12 mouse cellular contexts compared by ENCODE assay signal in the genomic region with DNA sequence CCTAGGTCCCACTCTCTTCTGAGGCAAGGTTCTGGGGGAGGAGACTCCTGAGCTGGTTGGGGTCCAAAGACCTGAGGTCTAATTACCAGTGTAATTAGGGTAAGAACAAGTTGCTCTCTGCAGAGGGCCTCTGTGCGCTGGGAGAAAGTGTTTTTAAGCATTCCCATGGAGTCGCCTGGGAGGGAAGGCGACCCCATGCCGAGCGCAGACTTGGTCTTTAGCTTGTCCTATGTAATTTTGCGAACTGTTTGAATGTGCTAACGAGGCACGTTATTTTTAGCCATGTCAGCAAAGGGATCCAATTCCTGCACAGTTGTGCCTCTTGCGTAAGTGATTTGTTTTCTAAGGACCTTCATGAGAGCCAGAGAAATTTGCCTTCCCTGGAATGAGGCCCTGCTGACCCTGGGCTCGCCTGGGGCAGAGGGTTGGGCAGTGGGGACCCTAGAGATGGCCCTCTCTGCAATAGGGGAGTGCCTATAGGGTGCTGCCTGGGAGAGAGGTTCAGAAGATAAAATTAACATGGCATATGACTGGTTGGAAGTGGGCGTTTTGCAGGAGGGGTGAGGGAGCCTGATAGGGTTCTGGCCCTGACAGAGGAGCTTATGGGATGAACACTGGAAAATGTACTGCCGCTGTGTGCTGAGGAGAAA. TPM values are rescaled to one million over a fixed set of nuclear protein-coding genes. Genes with fewer than 3 reads are reported as not detected.
DNase-seq lines count a peak whose midpoint lies in the region; ATAC-seq and TF ChIP-seq lines count a peak whose summit lies in the region.
"Had no signal": no experiment of that assay in that cellular context is flagged by ENCODE, and none has a peak within 500 bp of the region (broad histone marks: within the 10 kb centered on the region; RNA-seq: fewer than 3 reads in every experiment).

A gene (plus strand): TSS at position 157 of the 650 bp plus-strand sequence.

- H3K36me3 ChIP-seq in forebrain, embryonic 10.5 days (replicated peaks) = no peaks in the 10 kb centered on the region
- no peaks in the 10 kb centered on the region for H3K36me3 ChIP-seq in limb, embryonic 13.5 days

- H3K9me3 ChIP-seq in forebrain, embryonic 10.5 days = no peaks in the 10 kb centered on the region
- H3K9me3 ChIP-seq in limb, embryonic 13.5 days = no peaks in the 10 kb centered on the region

- peaks cover 24% of the 10 kb centered on the region for H3K4me1 ChIP-seq in forebrain, embryonic 10.5 days
- H3K4me1 ChIP-seq in limb, embryonic 13.5 days = peaks cover 21% of the 10 kb centered on the region

- peak; percentile 54; the same call in 1 of the 2 replicates for ATAC-seq in limb, embryonic 13.5 days (ENCODE audit: low FRiP score, low read depth)
- ATAC-seq: midbrain, embryonic 16.5 days had no signal

- H3K4me3 ChIP-seq in left cerebral cortex, adult 2 months = no peak within 1 kb of the TSS
- H3K4me3 ChIP-seq in forebrain, embryonic 10.5 days = no peak within 1 kb of the TSS
- no peak within 1 kb of the TSS for H3K4me3 ChIP-seq in limb, embryonic 13.5 days

- H3K9ac ChIP-seq in limb, embryonic 13.5 days = no peak within 1 kb of the TSS; the same call in 1 of the 2 replicates

- H3K27me3 ChIP-seq in forebrain, embryonic 10.5 days (ENCODE audit: poor library complexity, severe bottlenecking) = peaks cover 63% of the 10 kb centered on the region
- peaks cover 17% of the 10 kb centered on the region for H3K27me3 ChIP-seq in limb, embryonic 13.5 days

- TF ChIP-seq CTCF in left cerebral cortex, adult 2 months (IDR thresholded peaks at IDR 0.05) = no peak

- peak within 1 kb of the TSS; percentile 28; the same call in 1 of the 2 replicates for H3K27ac ChIP-seq in left cerebral cortex, adult 2 months
- peak within 1 kb of the TSS; percentile 68 for H3K27ac ChIP-seq in forebrain, embryonic 10.5 days
- H3K27ac ChIP-seq in limb, embryonic 13.5 days = peak within 1 kb of the TSS; percentile 22; the same call in 1 of the 2 replicates

- peak; percentile 20 to 23 for DNase-seq in frontal cortex, postnatal 10 days (ENCODE audit: low spot score in 2 of 2)
- DNase-seq in frontal cortex, postnatal 25 days (ENCODE audit: low spot score in 2 of 2) = no peak
- DNase-seq in left cerebral cortex, adult 2 months (ENCODE audit: extremely low spot score in 1 of 2, low spot score in 2 of 2) = no peak
- DNase-seq in left cerebral cortex, adult 11 months (ENCODE audit: low spot score) = no peak
- no peak for DNase-seq in forebrain, embryonic 10.5 days (ENCODE audit: extremely low spot score, low spot score)
- no peak for DNase-seq in testis, postnatal 10 days (ENCODE audit: low spot score)
- DNase-seq in gastrocnemius, postnatal 10 days = no peak
- DNase-seq: cerebellum, postnatal 14 days had no signal

- intact Hi-C loops in left cerebral cortex, adult 2 months (cut with DNase I) = no loop called here

- no peak within 1 kb of the TSS for H3K4me2 ChIP-seq in limb, embryonic 13.5 days (replicated peaks)

- WGBS in forebrain, embryonic 10.5 days = 20% methylated on average over 12 of the region's 12 CpGs
- 19% methylated on average over 12 of the region's 12 CpGs for WGBS in limb, embryonic 13.5 days

RNA-seq across cellular contexts. Expression of the gene that starts here (rescaled TPM):
- total RNA-seq in left cerebral cortex, adult 2 months (2021) = not detected
- polyA plus RNA-seq in forebrain, embryonic 10.5 days (2016; fragmentation: Nextera tagmentation; extraction: Ambion mirVana) = not detected in 2 replicates
- polyA plus RNA-seq in limb, embryonic 13.5 days (2015; fragmentation: Nextera tagmentation; extraction: Ambion mirVana) = not detected in 2 replicates
- not detected for total RNA-seq in gastrocnemius, postnatal 10 days (2021)
- total RNA-seq: granulocyte monocyte progenitor cell, adult 5-6 weeks; left cerebral cortex, adult 8-10 months had no signal
- polyA plus RNA-seq: midbrain, embryonic 16.5 days had no signal

Comparison
In these comparisons a context has a peak if more than half of its experiments do, and no peak if none do; other contexts are left out.
1. DNase-seq: peak in frontal cortex, postnatal 10 days (2 of 2); none in frontal cortex, postnatal 25 days (0 of 2), left cerebral cortex, adult 2 months (0 of 2), left cerebral cortex, adult 11 months (single experiment), forebrain, embryonic 10.5 days (single experiment), testis, postnatal 10 days (single experiment) and gastrocnemius, postnatal 10 days (single experiment).
2. Peak in ATAC-seq and H3K27ac ChIP-seq in limb, embryonic 13.5 days; RNA of the gene not detected or under 1 TPM.
3. Peak in every context shown above with its lines, with median percentiles within 50 percentile points of each other: H3K27ac ChIP-seq.